Mouse (Mus musculus): ENCODE data around the gene Cdc42se2. TPM values are rescaled to one million over a fixed set of nuclear protein-coding genes. Genes with fewer than 3 reads are reported as not detected.

Cdc42se2 gene
- polyA plus RNA-seq, 2 experiments, result 51.7 to 77.7 TPM

- H3K27me3 ChIP-seq (ENCODE audit: control insufficient read depth, insufficient read depth, low read length), result no peaks in the 10 kb centered on the region
- H3K4me3 ChIP-seq (replicated peaks; ENCODE audit: low read length), result no peak overlapping the region
- no peak overlapping the region for H3K9ac ChIP-seq (ENCODE audit: low read depth, low read length, severe bottlenecking)
- no peak overlapping the region for H3K27ac ChIP-seq (replicated peaks; ENCODE audit: low read depth, low read length)
- no peak for TF ChIP-seq POLR2A (IDR thresholded peaks at IDR 0.05; ENCODE audit: borderline replicate concordance, extremely low read depth, insufficient read depth, insufficient read length)
- DNase-seq (ENCODE audit: low spot score), result no peak
- 80% methylated on average over 3 of the region's 3 CpGs for WGBS
- peaks cover 39% of the 10 kb centered on the region for H3K36me3 ChIP-seq (ENCODE audit: control insufficient read depth, insufficient read depth, low read length)
- H3K4me2 ChIP-seq (replicated peaks; ENCODE audit: low read depth, low read length, severe bottlenecking), result no peak overlapping the region
- no peak for ATAC-seq (ENCODE audit: low FRiP score, low read depth)
- no peaks in the 10 kb centered on the region for H3K9me3 ChIP-seq (ENCODE audit: control insufficient read depth, low read length)
- no peaks in the 10 kb centered on the region for H3K4me1 ChIP-seq (ENCODE audit: control insufficient read depth, insufficient read depth, low read length)
Measured at GRCm38 (mm10) chr11:54726571-54727062, 60.9 kb downstream of the Cdc42se2 start.

GRCm38 (mm10) chr11:54724353-54725034 lies 63.0 kb downstream of the Cdc42se2 start:
- Histone ChIP-seq H3K36me3 (ENCODE audit: control insufficient read depth, insufficient read depth, low read length) (peaks cover 53% of the 10 kb centered on the region), H3K9me3 (ENCODE audit: control insufficient read depth, low read length) (no peaks in the 10 kb centered on the region), H3K4me2 (replicated peaks; ENCODE audit: low read depth, low read length, severe bottlenecking) (no peak overlapping the region), H3K9ac (ENCODE audit: low read depth, low read length, severe bottlenecking) (no peak overlapping the region), H3K4me1 (ENCODE audit: control insufficient read depth, insufficient read depth, low read length) (no peaks in the 10 kb centered on the region), H3K4me3 (replicated peaks; ENCODE audit: low read length) (no peak overlapping the region), H3K27me3 (ENCODE audit: control insufficient read depth, insufficient read depth, low read length) (no peaks in the 10 kb centered on the region), H3K27ac (replicated peaks; ENCODE audit: low read depth, low read length) (no peak overlapping the region)
- ATAC-seq (ENCODE audit: low FRiP score, low read depth) (no peak), DNase-seq (ENCODE audit: low spot score) (no peak)
- WGBS, result 76% methylated on average over 4 of the region's 4 CpGs
- no peak for TF ChIP-seq POLR2A (IDR thresholded peaks at IDR 0.05; ENCODE audit: borderline replicate concordance, extremely low read depth, insufficient read depth, insufficient read length)

- no peak for TF ChIP-seq POLR2A (IDR thresholded peaks at IDR 0.05; ENCODE audit: borderline replicate concordance, extremely low read depth, insufficient read depth, insufficient read length)
- no peaks in the 10 kb centered on the region for H3K9me3 ChIP-seq (ENCODE audit: control insufficient read depth, low read length)
- H3K9ac ChIP-seq (ENCODE audit: low read depth, low read length, severe bottlenecking), result no peak overlapping the region
- 87% methylated on average over 6 of the region's 6 CpGs for WGBS
- H3K27me3 ChIP-seq (ENCODE audit: control insufficient read depth, insufficient read depth, low read length), result no peaks in the 10 kb centered on the region
- no peaks in the 10 kb centered on the region for H3K4me1 ChIP-seq (ENCODE audit: control insufficient read depth, insufficient read depth, low read length)
- DNase-seq (ENCODE audit: low spot score) (no peak), ATAC-seq (ENCODE audit: low FRiP score, low read depth) (no peak)
- H3K36me3 ChIP-seq (ENCODE audit: control insufficient read depth, insufficient read depth, low read length), result peaks cover 67% of the 10 kb centered on the region
- H3K27ac ChIP-seq (replicated peaks; ENCODE audit: low read depth, low read length), result no peak overlapping the region
- H3K4me3 ChIP-seq (replicated peaks; ENCODE audit: low read length), result no peak overlapping the region
- H3K4me2 ChIP-seq (replicated peaks; ENCODE audit: low read depth, low read length, severe bottlenecking), result no peak overlapping the region
Measured at GRCm38 (mm10) chr11:54722057-54722456, 65.4 kb downstream of the Cdc42se2 start.

GRCm38 (mm10) chr11:54718601-54719000 lies 68.9 kb downstream of the Cdc42se2 start:
- H3K9me3 ChIP-seq (ENCODE audit: control insufficient read depth, low read length), result no peaks in the 10 kb centered on the region
- TF ChIP-seq POLR2A (IDR thresholded peaks at IDR 0.05; ENCODE audit: borderline replicate concordance, extremely low read depth, insufficient read depth, insufficient read length), result no peak
- H3K9ac ChIP-seq (ENCODE audit: low read depth, low read length, severe bottlenecking), result no peak overlapping the region
- H3K27me3 ChIP-seq (ENCODE audit: control insufficient read depth, insufficient read depth, low read length), result no peaks in the 10 kb centered on the region
- DNase-seq (ENCODE audit: low spot score) (no peak), ATAC-seq (ENCODE audit: low FRiP score, low read depth) (no peak)
- no peak overlapping the region for H3K4me3 ChIP-seq (replicated peaks; ENCODE audit: low read length)
- WGBS, result 86% methylated on average over 3 of the region's 3 CpGs
- H3K36me3 ChIP-seq (ENCODE audit: control insufficient read depth, insufficient read depth, low read length), result peaks cover 72% of the 10 kb centered on the region
- H3K4me2 ChIP-seq (replicated peaks; ENCODE audit: low read depth, low read length, severe bottlenecking), result no peak overlapping the region
- no peak overlapping the region for H3K27ac ChIP-seq (replicated peaks; ENCODE audit: low read depth, low read length)
- H3K4me1 ChIP-seq (ENCODE audit: control insufficient read depth, insufficient read depth, low read length), result no peaks in the 10 kb centered on the region

- no peak overlapping the region for H3K4me3 ChIP-seq (replicated peaks; ENCODE audit: low read length)
- H3K27ac ChIP-seq (replicated peaks; ENCODE audit: low read depth, low read length), result no peak overlapping the region
- TF ChIP-seq POLR2A (IDR thresholded peaks at IDR 0.05; ENCODE audit: borderline replicate concordance, extremely low read depth, insufficient read depth, insufficient read length), result no peak
- no peak overlapping the region for H3K9ac ChIP-seq (ENCODE audit: low read depth, low read length, severe bottlenecking)
- H3K4me1 ChIP-seq (ENCODE audit: control insufficient read depth, insufficient read depth, low read length), result no peaks in the 10 kb centered on the region
- H3K4me2 ChIP-seq (replicated peaks; ENCODE audit: low read depth, low read length, severe bottlenecking), result no peak overlapping the region
- WGBS, result 91% methylated on average over 3 of the region's 3 CpGs
- DNase-seq (ENCODE audit: low spot score) (no peak), ATAC-seq (ENCODE audit: low FRiP score, low read depth) (no peak)
- H3K27me3 ChIP-seq (ENCODE audit: control insufficient read depth, insufficient read depth, low read length), result no peaks in the 10 kb centered on the region
- no peaks in the 10 kb centered on the region for H3K9me3 ChIP-seq (ENCODE audit: control insufficient read depth, low read length)
- peaks cover 65% of the 10 kb centered on the region for H3K36me3 ChIP-seq (ENCODE audit: control insufficient read depth, insufficient read depth, low read length)
Measured at GRCm38 (mm10) chr11:54717893-54718292, 69.6 kb downstream of the Cdc42se2 start.
